Mouse (Mus musculus) C2C12 (cell line): ENCODE data around the gene Yjefn3. TPM values are rescaled to one million over a fixed set of nuclear protein-coding genes. Genes with fewer than 3 reads are reported as not detected.

Source experiments
- H3K27me3 ChIP-seq: one replicate; pipeline ENCODE4 v1.6.1; 2011; ENCODE audit not compliant: control insufficient read depth, insufficient read depth, insufficient read length
- H3K36me3 ChIP-seq: one replicate; pipeline ENCODE4 v1.6.1; 2011; ENCODE audit not compliant: control insufficient read depth, insufficient read depth
- H3K4me3 ChIP-seq: one replicate; pipeline ENCODE4 v1.5.1; 2011; ENCODE audit warnings: mild to moderate bottlenecking, control low read depth; ENCODE audit not compliant: poor library complexity, insufficient read depth, severe bottlenecking
- H3K79me2 ChIP-seq: one replicate; pipeline ENCODE4 v1.6.1; 2011; ENCODE audit not compliant: control insufficient read depth, insufficient read depth
- H3K79me3 ChIP-seq: one replicate; pipeline ENCODE4 v1.6.1; 2011; ENCODE audit warnings: low read depth, control low read depth
- H3ac ChIP-seq: one replicate; pipeline ENCODE3; 2011; ENCODE audit warnings: low read depth; ENCODE audit not compliant: control insufficient read depth, insufficient read length
- CEBPB ChIP-seq: IDR thresholded peaks from one replicate; pipeline ENCODE4 v1.6.1; 2011; ENCODE audit warnings: low read depth, mild to moderate bottlenecking, control low read depth, moderate library complexity
- CTCF ChIP-seq: IDR thresholded peaks from one replicate; pipeline ENCODE4 v1.5.1; 2011; ENCODE audit not compliant: control insufficient read depth, insufficient read depth, insufficient read length
- FOSL1 ChIP-seq: IDR thresholded peaks from one replicate; pipeline ENCODE4 v1.8.0; 2011; ENCODE audit warnings: mild to moderate bottlenecking, low read length; ENCODE audit not compliant: poor library complexity, insufficient read depth, severe bottlenecking
- MAX ChIP-seq: IDR thresholded peaks from one replicate; pipeline ENCODE4 v1.6.1; 2011; ENCODE audit warnings: mild to moderate bottlenecking, control low read depth
- MYOD1 ChIP-seq: IDR thresholded peaks from one replicate; pipeline ENCODE4 v1.6.1; 2011; ENCODE audit warnings: low read depth; ENCODE audit not compliant: control insufficient read depth, insufficient read length
- MYOG ChIP-seq: IDR thresholded peaks from one replicate; pipeline ENCODE4 v1.6.1; 2011; ENCODE audit not compliant: control insufficient read depth, insufficient read length; ENCODE audit errors: extremely low read depth
- USF1 ChIP-seq: IDR thresholded peaks from one replicate; pipeline ENCODE4 v1.6.1; 2011; ENCODE audit warnings: low read depth, mild to moderate bottlenecking, control low read depth, moderate library complexity
- polyA plus RNA-seq: library from polyadenylated mRNA; unstranded; fragments of >200 nt; fragmentation: generic; extraction: Trizol; gene quantifications from one replicate; pipeline ENCODE4 v1.2.1, GENCODE M21; 2012; ENCODE audit warnings: missing spikeins

The Yjefn3 gene
- polyA plus RNA-seq, 1 experiment, result 2.6 TPM

DNA sequence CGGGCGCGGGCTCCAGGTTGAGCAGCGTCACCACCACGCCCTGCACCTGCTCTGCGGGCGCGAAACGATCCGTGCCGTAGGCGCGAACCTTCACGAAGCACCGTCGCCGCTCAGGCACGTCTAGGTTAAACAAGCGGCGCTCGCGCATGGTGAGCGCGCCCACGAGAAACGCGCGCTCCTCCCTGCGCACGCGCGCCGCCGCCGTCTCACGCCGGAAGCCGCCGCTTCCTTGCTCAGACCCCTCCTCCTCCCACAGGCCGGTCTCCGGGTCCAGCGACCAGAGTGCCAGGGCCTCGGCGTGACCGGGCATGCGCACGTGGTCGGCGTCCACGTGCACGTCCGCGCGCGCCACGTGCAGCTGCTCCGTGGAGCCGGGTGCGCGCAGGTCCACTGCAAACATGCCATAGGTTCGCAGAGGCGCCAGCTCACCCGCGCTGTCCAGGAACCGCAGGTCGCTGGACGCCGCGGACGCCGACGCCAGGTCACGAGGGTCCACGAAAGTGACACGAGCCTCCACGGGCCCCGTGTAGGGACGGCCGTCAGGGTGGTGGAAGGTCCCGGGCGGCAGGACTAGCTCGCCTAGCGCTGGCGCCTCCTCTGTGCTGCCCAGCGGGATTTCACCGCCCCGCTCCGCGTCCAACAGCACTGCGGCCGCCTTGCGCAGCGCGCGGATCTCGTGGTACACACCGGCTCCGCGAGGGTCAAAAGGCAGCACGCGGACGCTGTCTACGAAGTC is 20.3 kb downstream of the Yjefn3 start:
- H3K36me3 ChIP-seq, result no peaks in the 10 kb centered on the region
- no peaks in the 10 kb centered on the region for H3K79me3 ChIP-seq
- peaks cover 8% of the 10 kb centered on the region for H3K27me3 ChIP-seq
- no peak overlapping the region for H3K4me3 ChIP-seq
- no peak for TF ChIP-seq FOSL1
- no peak for TF ChIP-seq MAX
- TF ChIP-seq MYOG, result no peak
- TF ChIP-seq CEBPB, result no peak
- no peak for TF ChIP-seq USF1
- no peaks in the 10 kb centered on the region for H3K79me2 ChIP-seq
- H3ac ChIP-seq, result no peak overlapping the region

GRCm38 (mm10) chr8:69881261-69881865 is 21.1 kb downstream of the Yjefn3 start:
- TF ChIP-seq FOSL1 (no peak), CTCF (no peak), USF1 (no peak), MAX (no peak), MYOD1 (no peak), CEBPB (no peak), MYOG (no peak)
- Histone ChIP-seq H3K27me3 (peaks cover 5% of the 10 kb centered on the region), H3ac (no peak overlapping the region), H3K4me3 (no peak overlapping the region), H3K79me3 (no peaks in the 10 kb centered on the region), H3K79me2 (no peaks in the 10 kb centered on the region), H3K36me3 (no peaks in the 10 kb centered on the region)

- no peaks in the 10 kb centered on the region for H3K36me3 ChIP-seq
- no peak for TF ChIP-seq MYOD1
- no peak for TF ChIP-seq CTCF
- no peak for TF ChIP-seq CEBPB
- TF ChIP-seq MYOG, result no peak
- TF ChIP-seq FOSL1, result no peak
- no peak for TF ChIP-seq MAX
- no peak for TF ChIP-seq USF1
- no peaks in the 10 kb centered on the region for H3K79me2 ChIP-seq
- no peak overlapping the region for H3K4me3 ChIP-seq
- H3K79me3 ChIP-seq, result no peaks in the 10 kb centered on the region
- H3ac ChIP-seq, result no peak overlapping the region
- H3K27me3 ChIP-seq, result peaks cover 2% of the 10 kb centered on the region
Measured at GRCm38 (mm10) chr8:69880841-69881240, 21.7 kb downstream of the Yjefn3 start.

DNA sequence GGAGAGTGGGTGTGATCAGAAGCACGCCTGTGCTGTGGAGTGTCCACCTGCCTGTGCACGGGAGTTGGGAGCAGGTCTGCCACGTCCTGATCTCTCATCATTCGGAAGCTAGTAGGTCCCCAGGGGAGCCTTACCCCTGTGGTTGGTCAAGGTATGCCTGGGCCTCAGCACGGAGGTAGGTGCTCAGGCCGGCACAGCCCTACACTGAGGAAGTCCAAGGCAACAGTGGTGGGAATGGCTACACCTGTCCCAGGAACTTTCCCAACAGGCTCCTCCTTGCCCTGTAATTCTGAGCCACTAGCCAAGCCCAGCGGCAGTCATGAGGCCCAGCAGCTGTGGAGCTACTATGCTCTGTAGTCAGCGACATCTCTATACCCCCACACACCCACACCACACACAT is 22.8 kb downstream of the Yjefn3 start:
- Histone ChIP-seq H3ac (no peak overlapping the region), H3K4me3 (no peak overlapping the region)

DNA sequence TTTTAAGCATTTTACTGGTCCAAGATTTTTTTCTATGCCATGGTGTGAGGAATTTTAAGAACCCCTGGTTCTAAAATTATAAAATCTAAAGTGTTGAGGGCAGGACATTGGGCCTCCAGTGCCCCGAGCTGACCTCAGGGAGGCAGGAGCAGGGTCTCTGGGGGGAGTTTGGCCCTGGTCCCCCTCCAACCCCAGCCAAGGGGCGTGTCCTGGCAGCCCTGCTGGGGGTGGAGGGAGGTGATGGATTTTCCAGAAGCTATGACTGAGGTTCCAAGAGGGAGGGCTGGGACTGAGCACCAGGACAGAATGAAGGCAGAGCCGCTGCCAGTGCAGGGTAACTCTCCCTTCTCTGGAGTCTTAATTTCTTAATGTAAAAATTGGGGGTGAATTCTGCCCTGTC is 24.5 kb downstream of the Yjefn3 start:
- H3K79me2 ChIP-seq, result no peaks in the 10 kb centered on the region
- H3ac ChIP-seq, result no peak overlapping the region
- no peaks in the 10 kb centered on the region for H3K79me3 ChIP-seq
- H3K4me3 ChIP-seq, result no peak overlapping the region
- no peak for TF ChIP-seq CTCF
- TF ChIP-seq MAX, result no peak
- TF ChIP-seq CEBPB, result no peak
- no peak for TF ChIP-seq MYOG
- TF ChIP-seq FOSL1, result no peak
- TF ChIP-seq MYOD1, result no peak
- TF ChIP-seq USF1, result no peak
- H3K36me3 ChIP-seq, result no peaks in the 10 kb centered on the region
- H3K27me3 ChIP-seq, result no peaks in the 10 kb centered on the region

More for the DNA sequence above, 22.8 kb downstream of the Yjefn3 start:
- Histone ChIP-seq H3K27me3 (no peaks in the 10 kb centered on the region), H3K79me2 (no peaks in the 10 kb centered on the region), H3K36me3 (no peaks in the 10 kb centered on the region), H3K79me3 (no peaks in the 10 kb centered on the region)
- TF ChIP-seq CEBPB, result no peak
- TF ChIP-seq FOSL1, result no peak
- no peak for TF ChIP-seq MYOD1
- TF ChIP-seq CTCF, result no peak
- TF ChIP-seq MAX, result no peak
- TF ChIP-seq MYOG, result no peak
- no peak for TF ChIP-seq USF1

GRCm38 (mm10) chr8:69877396-69877795 is 25.1 kb downstream of the Yjefn3 start:
- H3K36me3 ChIP-seq, result no peaks in the 10 kb centered on the region
- H3K27me3 ChIP-seq, result no peaks in the 10 kb centered on the region
- H3ac ChIP-seq, result no peak overlapping the region
- H3K79me2 ChIP-seq, result no peaks in the 10 kb centered on the region
- H3K79me3 ChIP-seq, result no peaks in the 10 kb centered on the region
- no peak overlapping the region for H3K4me3 ChIP-seq
- TF ChIP-seq MYOD1 (no peak), FOSL1 (no peak), MYOG (no peak), CTCF (no peak), CEBPB (no peak), USF1 (no peak)
